Mouse (Mus musculus) kidney, embryonic 16.5 days (tissue): Measurements from ENCODE around the gene Vps4b. TPM values are rescaled to one million over a fixed set of nuclear protein-coding genes. Genes with fewer than 3 reads are reported as not detected.
"Not testable (repeated sequence)": the region's sequence is repeated elsewhere in the genome, so short reads cannot be mapped to it uniquely, and the experiment has no call there.

Experiments used
- ATAC-seq: fragments of 200-750 bp; cut with Nextera tagmentation; 2 replicates; pipeline ENCODE4 v1.8.0; 2017; ENCODE audit warnings: moderate TSS enrichment; ENCODE audit not compliant: low FRiP score, low TSS enrichment
- H3K27ac ChIP-seq: fragments of 300-500 bp; sonication (generic); 2 replicates; pipeline ENCODE4 v1.5.1; 2014; ENCODE audit warnings: low read length
- H3K27me3 ChIP-seq: fragments of 300-500 bp; sonication (generic); 2 replicates; pipeline ENCODE4 v1.6.1; 2014; ENCODE audit warnings: low read length, control low read depth, mixed read lengths; ENCODE audit not compliant: insufficient read depth
- H3K36me3 ChIP-seq: fragments of 300-500 bp; sonication (generic); 2 replicates; pipeline ENCODE4 v1.6.1; 2014; ENCODE audit warnings: low read length, control low read depth, mixed read lengths; ENCODE audit not compliant: insufficient read depth
- H3K4me1 ChIP-seq: fragments of 300-500 bp; sonication (generic); 2 replicates; pipeline ENCODE4 v1.6.1; 2014; ENCODE audit warnings: low read length, control low read depth, mixed read lengths; ENCODE audit not compliant: insufficient read depth
- H3K4me2 ChIP-seq: fragments of 300-500 bp; sonication (generic); replicated peaks from 2 replicates; pipeline ENCODE4 v1.6.1; 2014; ENCODE audit warnings: low read depth, low read length
- H3K4me3 ChIP-seq: fragments of 300-500 bp; sonication (generic); 2 replicates; pipeline ENCODE4 v1.5.1; 2014; ENCODE audit warnings: mild to moderate bottlenecking, low read length
- H3K9ac ChIP-seq: fragments of 300-500 bp; sonication (generic); replicated peaks from 2 replicates; pipeline ENCODE4 v1.6.1; 2014; ENCODE audit warnings: low read length
- H3K9me3 ChIP-seq: fragments of 300-500 bp; sonication (generic); 2 replicates; pipeline ENCODE4 v1.6.1; 2016; ENCODE audit warnings: low read length, control low read depth
- WGBS: fragments of 180-500 bp; shearing (Covaris S2); extraction: QIAGEN DNeasy Blood & Tissue Kit; methylation state at CpG from one replicate; pipeline ENCODE4 v1.1.7; 2014; 5-methylcytosine and 5-hydroxymethylcytosine counted together
- polyA plus RNA-seq: library from polyadenylated mRNA; unstranded; fragments of >200 nt; fragmentation: Nextera tagmentation; extraction: Ambion mirVana; gene quantifications from 2 replicates; pipeline ENCODE4 v1.2.1, GENCODE M21; 2015

The Vps4b gene
- polyA plus RNA-seq, 1 experiment from 2014 or later = 74.1 TPM

- Histone ChIP-seq H3K4me2 (no peak overlapping the region), H3K36me3 (peaks cover 18% of the 10 kb centered on the region), H3K27ac (no peak overlapping the region), H3K9me3 (no peaks in the 10 kb centered on the region), H3K9ac (no peak overlapping the region), H3K4me3 (no peak overlapping the region), H3K4me1 (no peaks in the 10 kb centered on the region), H3K27me3 (no peaks in the 10 kb centered on the region)
- 50% methylated on average over 2 of the region's 2 CpGs for WGBS
- no peak for ATAC-seq
Measured at GRCm38 (mm10) chr1:106735586-106735985, 60.9 kb downstream of the Vps4b start.

DNA sequence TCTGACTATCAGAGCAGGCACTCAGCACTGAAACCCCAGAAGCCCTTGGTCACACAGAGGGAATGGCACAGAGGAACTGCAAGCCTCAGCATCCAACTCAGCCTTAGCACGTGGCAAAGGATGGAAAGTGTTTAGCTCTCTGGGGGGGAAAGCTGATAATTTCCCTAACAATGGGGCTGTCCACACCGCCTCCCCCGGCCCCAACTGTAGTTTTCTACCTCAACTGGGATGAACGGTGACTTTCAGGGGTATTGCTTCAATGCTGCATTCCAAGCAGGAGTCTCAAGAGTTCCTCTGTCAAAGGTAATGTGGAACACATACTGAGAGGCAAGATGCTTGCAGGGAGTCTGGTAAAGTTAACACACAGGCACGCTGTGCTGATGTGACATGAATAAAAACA is 74.5 kb downstream of the Vps4b start:
- no peak overlapping the region for H3K9ac ChIP-seq

GRCm38 (mm10) chr1:106717736-106718135 is 78.8 kb downstream of the Vps4b start:
- WGBS = 74% methylated on average over 7 of the region's 7 CpGs
- H3K27me3 ChIP-seq, H3K4me3 ChIP-seq, H3K9me3 ChIP-seq, H3K9ac ChIP-seq, H3K27ac ChIP-seq, H3K4me2 ChIP-seq, ATAC-seq, H3K36me3 ChIP-seq: not testable (repeated sequence)
- H3K4me1 ChIP-seq = peaks cover 12% of the 10 kb centered on the region

More for the DNA sequence above, 74.5 kb downstream of the Vps4b start:
- Histone ChIP-seq H3K27ac (no peak overlapping the region), H3K4me3 (no peak overlapping the region), H3K27me3 (no peaks in the 10 kb centered on the region), H3K4me2 (no peak overlapping the region), H3K36me3 (peaks cover 9% of the 10 kb centered on the region; the same call in 1 of the 2 replicates), H3K4me1 (no peaks in the 10 kb centered on the region), H3K9me3 (no peaks in the 10 kb centered on the region)
- ATAC-seq = no peak
- WGBS = 60% methylated on average over 5 of the region's 5 CpGs

DNA sequence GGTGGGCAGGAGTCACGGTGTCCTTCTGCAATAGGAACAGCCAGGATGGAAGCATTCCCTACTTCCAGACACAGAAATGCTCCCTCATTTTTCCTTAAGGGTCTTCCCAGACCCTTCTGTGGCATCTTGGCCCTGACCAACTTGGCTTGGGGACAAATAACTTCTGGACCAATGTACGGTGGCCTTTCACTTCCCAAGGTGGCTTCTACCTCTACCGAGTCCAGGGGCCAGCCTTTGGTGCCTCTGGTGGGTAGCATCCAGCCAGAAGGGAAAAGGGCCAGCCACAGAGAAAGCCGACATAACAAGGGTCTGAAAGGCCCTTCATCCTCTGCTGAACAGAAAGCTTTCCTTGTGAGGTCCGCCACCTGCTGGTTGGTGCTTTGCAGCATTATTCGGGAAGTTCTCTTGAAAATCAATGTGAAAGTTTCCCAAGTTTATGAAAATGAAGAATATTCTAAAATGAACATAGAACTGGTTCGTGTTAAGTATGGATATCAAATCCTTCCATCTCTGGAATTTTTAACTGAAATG is 79.4 kb downstream of the Vps4b start:
- WGBS = 33% methylated on average over 7 of the region's 7 CpGs
- no peaks in the 10 kb centered on the region for H3K36me3 ChIP-seq
- H3K9ac ChIP-seq = no peak overlapping the region

GRCm38 (mm10) chr1:106716141-106716540 is 80.4 kb downstream of the Vps4b start:
- Histone ChIP-seq H3K4me2 (no peak overlapping the region), H3K9me3 (no peaks in the 10 kb centered on the region), H3K27me3 (no peaks in the 10 kb centered on the region), H3K27ac (no peak overlapping the region), H3K4me3 (no peak overlapping the region), H3K4me1 (peaks cover 28% of the 10 kb centered on the region), H3K9ac (no peak overlapping the region), H3K36me3 (no peaks in the 10 kb centered on the region)
- 80% methylated on average over 3 of the region's 3 CpGs for WGBS
- ATAC-seq = no peak

More for the DNA sequence above, 79.4 kb downstream of the Vps4b start:
- Histone ChIP-seq H3K4me3 (no peak overlapping the region), H3K27me3 (no peaks in the 10 kb centered on the region), H3K9me3 (no peaks in the 10 kb centered on the region), H3K27ac (no peak overlapping the region), H3K4me1 (peaks cover 18% of the 10 kb centered on the region), H3K4me2 (no peak overlapping the region)
- ATAC-seq = no peak

GRCm38 (mm10) chr1:106715111-106716083 is 81.1 kb downstream of the Vps4b start:
- Histone ChIP-seq H3K9ac (peak overlapping the region; percentile 93), H3K9me3 (no peaks in the 10 kb centered on the region), H3K4me1 (peaks cover 30% of the 10 kb centered on the region), H3K36me3 (no peaks in the 10 kb centered on the region), H3K4me3 (no peak overlapping the region), H3K4me2 (peak overlapping the region; percentile 92; the same call in 1 of the 2 replicates), H3K27ac (0 out of 2 replicates have a peak overlapping the region, but pooled peaks have one; percentile 6), H3K27me3 (no peaks in the 10 kb centered on the region)
- no peak for ATAC-seq
- WGBS = 72% methylated on average over 13 of the region's 13 CpGs

DNA sequence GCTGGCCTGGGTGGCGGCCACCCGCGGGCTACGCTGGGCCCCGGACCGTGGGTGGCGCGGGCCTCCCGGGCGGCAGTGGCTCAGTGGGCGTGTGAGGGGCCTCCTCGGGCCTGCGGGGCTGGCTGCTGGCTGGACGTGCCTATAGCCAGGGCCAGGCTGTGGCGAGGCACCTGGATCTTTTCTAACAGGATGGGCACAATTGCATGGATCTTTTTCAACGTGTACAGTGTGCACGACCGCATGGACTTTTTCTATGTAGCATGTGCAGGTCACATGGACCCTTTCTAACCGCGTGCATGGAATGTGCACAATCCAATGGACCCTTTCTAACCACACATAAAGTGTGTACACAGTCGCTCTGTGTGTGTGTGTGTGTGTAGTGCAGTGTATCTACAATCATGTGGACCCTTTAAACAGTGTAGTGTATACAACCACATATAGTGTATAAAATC is 82.0 kb downstream of the Vps4b start:
- Histone ChIP-seq H3K4me2 (peak overlapping the region; percentile 92), H3K27ac (peak overlapping the region; percentile 94), H3K9ac (peak overlapping the region; percentile 93), H3K9me3 (no peaks in the 10 kb centered on the region), H3K36me3 (no peaks in the 10 kb centered on the region), H3K4me3 (peak overlapping the region; percentile 84), H3K27me3 (no peaks in the 10 kb centered on the region), H3K4me1 (peaks cover 33% of the 10 kb centered on the region)
- 3% methylated on average over 21 of the region's 21 CpGs for WGBS
- ATAC-seq = no peak; the same call in 1 of the 2 replicates

Other genes with a start within 250 kb of the Vps4b start
- gene Bcl2, start 82.5 kb downstream of the Vps4b start, polyA plus RNA-seq = 20.4 and 28.2 TPM in 2 replicates
- gene Kdsr, start 37.0 kb downstream of the Vps4b start, polyA plus RNA-seq = 14.7 and 16.3 TPM in 2 replicates
- 0.20 TPM in 1 of 2 replicates, not detected in the other for gene Serpinb5, start 64.4 kb upstream of the Vps4b start, polyA plus RNA-seq
- 0.10 TPM in 1 of 2 replicates, not detected in the other for gene Serpinb12, start 137.7 kb upstream of the Vps4b start, polyA plus RNA-seq
- not detected in 2 replicates for gene Serpinb13, start 184.3 kb upstream of the Vps4b start, polyA plus RNA-seq